In genomic region chr11:77500361-77501325, GRCm38 (mm10) we compare ENCODE assay signal across 11 mouse cellular contexts. TPM values are rescaled to one million over a fixed set of nuclear protein-coding genes. Genes with fewer than 3 reads are reported as not detected.
A peak's percentile ranks its signal among the peaks of the same experiment; 100 is the strongest.
DNase-seq lines count a peak whose midpoint lies in the region; ATAC-seq and TF ChIP-seq lines count a peak whose summit lies in the region.
"Had no signal": no experiment of that assay in that cellular context is flagged by ENCODE, and none has a peak within 500 bp of the region (broad histone marks: within the 10 kb centered on the region; RNA-seq: fewer than 3 reads in every experiment).

No protein-coding gene starts in this region.

- H3K9ac ChIP-seq in ES-Bruce4 (ENCODE audit: low read depth, poor library complexity, severe bottlenecking) = no peak overlapping the region
- H3K9ac ChIP-seq: limb, embryonic 15.5 days had no signal

- H3K4me1 ChIP-seq in ES-Bruce4 (ENCODE audit: control insufficient read depth, insufficient read depth, low read length) = peaks cover 18% of the 10 kb centered on the region

- intact Hi-C loops in left cerebral cortex, postnatal 25 days (cut with DNase I) = loop anchor here (5.0 kb wide), 1 partner anchor 33 kb away; no protein-coding TSS in a partner anchor
- intact Hi-C loops in left cerebral cortex, postnatal 4 days (cut with DNase I) = no loop called here

- TF ChIP-seq POLR2A in ES-Bruce4 (IDR thresholded peaks at IDR 0.05; ENCODE audit: insufficient read depth, low read length) = no peak

- peak; percentile 42 to 43 for DNase-seq in frontal cortex, postnatal 10 days (ENCODE audit: low spot score in 2 of 2)
- no peak for DNase-seq in frontal cortex, postnatal 25 days (ENCODE audit: low spot score in 2 of 2)
- DNase-seq in left cerebral cortex, postnatal 25 days (ENCODE audit: low spot score in 2 of 2) = peak; percentile 66 to 76
- no peak for DNase-seq in left cerebral cortex, postnatal 4 days
- no peak for DNase-seq in natural killer cell, adult 2 months (ENCODE audit: low spot score in 2 of 2)
- DNase-seq in adrenal gland, postnatal 14 days = no peak

- peak; percentile 5; the same call in 1 of the 2 replicates for ATAC-seq in erythroblast, adult 5-6 weeks (replicated peaks; ENCODE audit: low FRiP score, poor library complexity, severe bottlenecking)

- H3K4me3 ChIP-seq in ES-Bruce4 (ENCODE audit: low read depth, low read length) = no peak overlapping the region
- H3K4me3 ChIP-seq: erythroblast, embryonic 14.5 days; limb, embryonic 15.5 days had no signal

- H3K27ac ChIP-seq in ES-Bruce4 (ENCODE audit: insufficient read depth, low read length) = 0 out of 2 replicates have a peak overlapping the region, but pooled peaks have one; percentile 7
- H3K27ac ChIP-seq: limb, embryonic 15.5 days had no signal

- H3K9me3 ChIP-seq in ES-Bruce4 (replicated peaks; ENCODE audit: control insufficient read depth, insufficient read depth, low read length, poor library complexity, severe bottlenecking) = no peaks in the 10 kb centered on the region
- H3K9me3 ChIP-seq: limb, embryonic 15.5 days had no signal

- H3K36me3 ChIP-seq in ES-Bruce4 (ENCODE audit: control insufficient read depth, insufficient read depth, low read length, poor library complexity, severe bottlenecking) = peaks cover 22% of the 10 kb centered on the region

- no peak for TF ChIP-seq CTCF in ES-Bruce4 (IDR thresholded peaks at IDR 0.05; ENCODE audit: low read depth, low read length)

- no peak for TF ChIP-seq EP300 in ES-Bruce4 (IDR thresholded peaks at IDR 0.05; ENCODE audit: insufficient read depth, low read depth, low read length)

- H3K27me3 ChIP-seq in ES-Bruce4 (ENCODE audit: control insufficient read depth, insufficient read depth, low read length, poor library complexity, severe bottlenecking) = no peaks in the 10 kb centered on the region
- H3K27me3 ChIP-seq: limb, embryonic 15.5 days had no signal

RNA-seq across cellular contexts. Expression of gene Git1, which starts 7.3 kb away (rescaled TPM):
- 100 to 1,000 TPM; 247 to 261 TPM for total RNA-seq in left cerebral cortex, postnatal 25 days (2021)
- total RNA-seq in left cerebral cortex, postnatal 4 days (2021) = 100 to 1,000 TPM; 150 to 151 TPM
- polyA plus RNA-seq in ES-Bruce4 (2011; ENCODE audit: insufficient read depth, insufficient read length, low read depth, missing spikeins) = 56.5 and 63.6 TPM in 2 replicates
- 9.2 and 11.5 TPM in 2 replicates for total RNA-seq in erythroblast, adult 5-6 weeks (2015; ENCODE audit: low replicate concordance)
- 4.4 and 5.6 TPM in 2 replicates for total RNA-seq in erythroblast, adult 5-6 weeks (2017; ENCODE audit: low replicate concordance)
- total RNA-seq in adrenal gland, postnatal 14 days (2021) = 49.5 and 53.0 TPM in 2 replicates

RNA-seq across cellular contexts. Expression of gene Ankrd13b, which starts 11.2 kb away (rescaled TPM):
- total RNA-seq in left cerebral cortex, postnatal 25 days (2021) = 100 to 1,000 TPM; 100 to 101 TPM
- 100 to 1,000 TPM; 216 to 217 TPM for total RNA-seq in left cerebral cortex, postnatal 4 days (2021)
- 3.6 and 4.0 TPM in 2 replicates for polyA plus RNA-seq in ES-Bruce4 (2011; ENCODE audit: insufficient read depth, insufficient read length, low read depth, missing spikeins)
- total RNA-seq in erythroblast, adult 5-6 weeks (2015; ENCODE audit: low replicate concordance) = 0.77 TPM in 1 of 2 replicates, not detected in the other
- 4.1 TPM in 1 of 2 replicates, not detected in the other for total RNA-seq in erythroblast, adult 5-6 weeks (2017; ENCODE audit: low replicate concordance)
- total RNA-seq in adrenal gland, postnatal 14 days (2021) = 8.2 and 10.4 TPM in 2 replicates

RNA-seq across cellular contexts. Expression of gene Abhd15, which starts 14.3 kb away (rescaled TPM):
- 1 to 10 TPM; 1.6 to 1.7 TPM for total RNA-seq in left cerebral cortex, postnatal 25 days (2021)
- total RNA-seq in left cerebral cortex, postnatal 4 days (2021) = under 1 TPM; 0.50 to 0.54 TPM
- not detected in 2 replicates for polyA plus RNA-seq in ES-Bruce4 (2011; ENCODE audit: insufficient read depth, insufficient read length, low read depth, missing spikeins)
- 2.9 TPM in 1 of 2 replicates, not detected in the other for total RNA-seq in erythroblast, adult 5-6 weeks (2015; ENCODE audit: low replicate concordance)
- 0.14 and 2.5 TPM in 2 replicates for total RNA-seq in erythroblast, adult 5-6 weeks (2017; ENCODE audit: low replicate concordance)
- total RNA-seq in adrenal gland, postnatal 14 days (2021) = 24.3 and 26.9 TPM in 2 replicates

RNA-seq across cellular contexts. Expression of gene Trp53i13, which starts 15.1 kb away (rescaled TPM):
- total RNA-seq in left cerebral cortex, postnatal 25 days (2021) = 1 to 10 TPM; 3.3 to 4.4 TPM
- 1 to 10 TPM; 5.8 TPM for total RNA-seq in left cerebral cortex, postnatal 4 days (2021)
- polyA plus RNA-seq in ES-Bruce4 (2011; ENCODE audit: insufficient read depth, insufficient read length, low read depth, missing spikeins) = 8.2 and 11.3 TPM in 2 replicates
- not detected in 2 replicates for total RNA-seq in erythroblast, adult 5-6 weeks (2015; ENCODE audit: low replicate concordance)
- not detected in 2 replicates for total RNA-seq in erythroblast, adult 5-6 weeks (2017; ENCODE audit: low replicate concordance)
- 9.6 and 12.5 TPM in 2 replicates for total RNA-seq in adrenal gland, postnatal 14 days (2021)

RNA-seq across cellular contexts. Expression of gene Gm10392, which starts 18.4 kb away (rescaled TPM):
- total RNA-seq in left cerebral cortex, postnatal 25 days (2021) = not detected
- not detected for total RNA-seq in left cerebral cortex, postnatal 4 days (2021)
- not detected in 2 replicates for polyA plus RNA-seq in ES-Bruce4 (2011; ENCODE audit: insufficient read depth, insufficient read length, low read depth, missing spikeins)
- not detected in 2 replicates for total RNA-seq in erythroblast, adult 5-6 weeks (2015; ENCODE audit: low replicate concordance)
- 0.09 TPM in 1 of 2 replicates, not detected in the other for total RNA-seq in erythroblast, adult 5-6 weeks (2017; ENCODE audit: low replicate concordance)
- total RNA-seq in adrenal gland, postnatal 14 days (2021) = not detected in 2 replicates
- total RNA-seq: adrenal gland, postnatal 4 days had no signal
- polyA plus RNA-seq: erythroblast, embryonic 14.5 days; limb, embryonic 15.5 days had no signal

Comparison
In these comparisons a context has a peak if more than half of its experiments do, and no peak if none do; other contexts are left out.
1. DNase-seq: peak in frontal cortex, postnatal 10 days (2 of 2) and left cerebral cortex, postnatal 25 days (2 of 2); none in frontal cortex, postnatal 25 days (0 of 2), left cerebral cortex, postnatal 4 days (single experiment), natural killer cell, adult 2 months (0 of 2) and adrenal gland, postnatal 14 days (single experiment).